Mouse (Mus musculus) ZHBTc4 (cell line): ENCODE measurements around the gene Enah.

Experiments used
- DNase-seq: peaks from one replicate; pipeline ENCODE4 v3.0.0-alpha.2; 2011; ENCODE audit warnings: low read depth, low spot score

The Enah gene

DNA sequence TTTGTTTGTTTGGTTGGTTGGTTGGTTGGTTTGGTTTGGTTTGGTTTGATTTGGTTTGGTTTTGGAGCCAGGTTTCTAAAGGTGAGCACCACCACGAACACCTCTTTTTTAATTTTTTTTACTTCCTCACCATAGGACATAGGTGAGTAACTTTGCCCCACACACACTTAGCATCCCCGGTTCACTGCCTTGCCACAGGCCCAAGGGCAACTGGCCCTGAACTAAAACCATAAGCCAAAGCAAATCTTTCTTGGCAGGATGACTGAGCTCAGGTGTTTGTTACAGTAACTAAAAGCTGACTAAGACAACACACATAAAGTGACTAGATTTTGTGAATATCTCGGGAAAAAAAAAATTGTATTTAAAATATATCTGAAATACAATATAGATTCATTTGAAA lies 172.4 kb downstream of the Enah start:
- no peak for DNase-seq
